Mouse (Mus musculus) G1E (cell line): Measurements from ENCODE around the gene Micu1. TPM values are rescaled to one million over a fixed set of nuclear protein-coding genes. Genes with fewer than 3 reads are reported as not detected.

ENCODE experiments used
- ATAC-seq: 2 replicates; pipeline ENCODE4 v1.8.0; 2016; ENCODE audit warnings: mild to moderate bottlenecking; ENCODE audit not compliant: insufficient number of reproducible peaks, poor library complexity, low FRiP score, severe bottlenecking; ENCODE audit errors: extremely low read depth
- DNase-seq: peaks from one replicate; pipeline ENCODE4 v3.0.0; 2012; ENCODE audit warnings: low spot score
- H3K27me3 ChIP-seq: 2 replicates; pipeline ENCODE4 v1.6.1; 2012; ENCODE audit warnings: mild to moderate bottlenecking, low read length, inconsistent platforms; ENCODE audit not compliant: insufficient read depth
- H3K36me3 ChIP-seq: replicated peaks from 2 replicates; pipeline ENCODE3; 2012; ENCODE audit warnings: mild to moderate bottlenecking, inconsistent platforms
- H3K4me1 ChIP-seq: 2 replicates; pipeline ENCODE4 v1.6.1; 2012; ENCODE audit warnings: low read depth, low read length, inconsistent platforms, mixed read lengths; ENCODE audit not compliant: insufficient read depth
- H3K4me3 ChIP-seq: 2 replicates; pipeline ENCODE4 v1.5.1; 2012; ENCODE audit warnings: low read depth, mild to moderate bottlenecking, inconsistent platforms, low read length, moderate library complexity, mixed read lengths
- H3K9me3 ChIP-seq: replicated peaks from 2 replicates; pipeline ENCODE4 v1.6.1; 2012; ENCODE audit warnings: inconsistent platforms
- CTCF ChIP-seq: IDR thresholded peaks from 2 replicates; pipeline ENCODE4 v1.5.1; 2012; ENCODE audit warnings: low read depth, low read length, inconsistent platforms, mixed read lengths
- GATA1 ChIP-seq: IDR thresholded peaks from 2 replicates; pipeline ENCODE4 v1.6.1; 2012; ENCODE audit warnings: borderline replicate concordance, low read length, inconsistent platforms, mixed read lengths
- GATA2 ChIP-seq: IDR thresholded peaks from 2 replicates; pipeline ENCODE4 v1.6.1; 2012; ENCODE audit warnings: low read depth, low read length, inconsistent platforms, borderline replicate concordance
- POLR2AphosphoS5 ChIP-seq: IDR thresholded peaks from 2 replicates; pipeline ENCODE4 v1.6.1; 2012; ENCODE audit warnings: low read depth, low read length, inconsistent platforms; ENCODE audit not compliant: insufficient replicate concordance
- TAL1 ChIP-seq: conservative IDR thresholded peaks from 2 replicates; pipeline ENCODE4 v1.6.1; 2012; ENCODE audit warnings: low read depth, low read length, inconsistent platforms, mixed read lengths
- polyA plus RNA-seq: library from polyadenylated mRNA; stranded (reverse); fragments of >175 nt; gene quantifications from 2 replicates; pipeline ENCODE4 v1.2.3, GENCODE M21; 2012
- total RNA-seq, 2 experiments: library from RNA; stranded (forward) in 1 of 2; stranded (reverse) in 1 of 2; fragments of 200-1000 nt in 1 of 2; fragments of >200 nt in 1 of 2; fragmentation: Nextera tagmentation in 1 of 2; gene quantifications; 2 replicates each; pipeline ENCODE4 v1.2.3; 2014 to 2017

Gene Micu1
- total and polyA plus RNA-seq, 3 experiments, result 7.9 to 37.4 (median 24.5) TPM

DNA sequence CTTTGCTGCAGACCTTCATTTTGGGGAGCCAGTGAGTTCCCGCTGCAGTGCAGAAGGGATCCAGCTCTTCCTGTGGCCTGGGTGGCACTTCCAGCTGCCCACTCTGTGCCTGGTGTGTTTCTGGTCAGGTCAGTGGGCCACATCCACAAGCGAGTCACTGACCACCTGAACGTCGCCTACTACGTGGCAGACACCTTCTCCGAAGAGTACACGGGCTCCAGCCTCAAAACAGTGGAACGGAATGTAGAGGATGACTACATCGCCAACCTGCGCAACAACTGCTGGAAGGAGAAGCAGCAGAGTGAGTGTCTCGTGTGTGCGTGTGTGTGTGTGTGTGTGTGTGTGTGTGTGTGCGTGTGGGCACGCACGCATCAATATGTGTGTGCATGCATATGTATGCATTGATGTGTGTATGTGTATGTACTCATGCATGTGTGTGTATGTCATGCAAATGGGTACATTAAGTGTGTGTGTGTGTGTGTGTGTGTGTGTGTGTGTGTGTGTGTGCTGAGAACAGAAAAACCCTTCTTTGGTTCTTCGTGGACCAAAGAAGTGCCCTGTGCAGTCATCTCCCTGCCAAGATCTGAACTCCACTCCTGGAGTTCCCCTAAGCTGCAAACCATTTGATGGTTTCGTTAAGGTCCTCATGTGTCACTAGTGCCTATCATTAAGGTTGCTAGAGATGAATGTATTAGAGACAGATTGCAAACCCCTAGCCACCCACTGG lies 193.3 kb downstream of the Micu1 start:
- ATAC-seq (no peak), DNase-seq (no peak)
- Histone ChIP-seq H3K27me3 (no peaks in the 10 kb centered on the region), H3K36me3 (peaks cover 79% of the 10 kb centered on the region), H3K4me3 (no peak overlapping the region), H3K4me1 (peaks cover 58% of the 10 kb centered on the region), H3K9me3 (no peaks in the 10 kb centered on the region)
- no peak for TF ChIP-seq GATA2
- TF ChIP-seq GATA1, result no peak
- no peak for TF ChIP-seq TAL1
- TF ChIP-seq POLR2AphosphoS5, result no peak
- no peak for TF ChIP-seq CTCF

DNA sequence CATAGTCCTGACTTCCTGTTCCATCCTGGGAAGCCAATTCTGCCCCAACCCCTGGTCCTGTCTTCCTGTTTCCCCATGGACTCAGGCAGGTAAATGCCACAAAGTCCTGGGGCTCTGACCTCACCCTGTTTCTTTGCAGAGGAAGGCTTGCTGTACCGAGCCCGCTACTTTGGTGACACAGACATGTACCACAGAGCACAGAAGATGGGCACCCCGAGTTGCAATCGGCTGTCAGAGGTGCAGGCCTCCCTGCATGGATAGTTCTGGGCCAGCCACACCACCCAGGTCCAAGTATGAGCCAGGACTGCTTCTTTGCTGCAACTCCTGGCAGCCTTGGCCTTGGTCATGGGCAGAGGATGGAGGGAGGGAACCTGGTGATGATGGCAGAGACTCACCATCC lies 193.9 kb downstream of the Micu1 start:
- Histone ChIP-seq H3K36me3 (peaks cover 73% of the 10 kb centered on the region), H3K27me3 (no peaks in the 10 kb centered on the region), H3K4me1 (peaks cover 64% of the 10 kb centered on the region), H3K9me3 (no peaks in the 10 kb centered on the region), H3K4me3 (no peak overlapping the region)
- TF ChIP-seq CTCF, result no peak
- no peak for TF ChIP-seq POLR2AphosphoS5
- TF ChIP-seq GATA2, result no peak
- TF ChIP-seq TAL1, result no peak
- TF ChIP-seq GATA1, result no peak
- ATAC-seq (no peak), DNase-seq (no peak)

DNA sequence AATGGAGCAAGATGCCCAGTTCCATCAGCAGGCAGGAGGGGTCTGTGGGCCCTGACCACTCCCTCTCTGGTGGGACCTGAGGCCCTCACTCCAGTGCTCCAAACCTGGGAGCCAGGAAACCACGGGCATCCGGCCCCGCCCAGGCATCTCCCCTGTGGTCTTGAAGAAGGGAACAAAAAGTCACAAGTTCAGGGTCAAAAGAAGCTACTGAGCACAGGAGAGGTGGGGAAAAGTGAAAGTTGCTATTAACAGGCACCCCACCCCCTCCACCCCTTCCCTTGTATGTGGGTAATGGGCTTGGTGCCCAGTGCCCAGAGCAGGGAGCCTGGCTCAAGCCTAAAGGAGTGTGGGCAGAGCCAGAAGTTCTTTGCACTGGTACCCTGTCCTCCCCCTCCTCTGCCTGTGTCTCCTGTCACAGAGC lies 194.6 kb downstream of the Micu1 start:
- no peak overlapping the region for H3K4me3 ChIP-seq

DNA sequence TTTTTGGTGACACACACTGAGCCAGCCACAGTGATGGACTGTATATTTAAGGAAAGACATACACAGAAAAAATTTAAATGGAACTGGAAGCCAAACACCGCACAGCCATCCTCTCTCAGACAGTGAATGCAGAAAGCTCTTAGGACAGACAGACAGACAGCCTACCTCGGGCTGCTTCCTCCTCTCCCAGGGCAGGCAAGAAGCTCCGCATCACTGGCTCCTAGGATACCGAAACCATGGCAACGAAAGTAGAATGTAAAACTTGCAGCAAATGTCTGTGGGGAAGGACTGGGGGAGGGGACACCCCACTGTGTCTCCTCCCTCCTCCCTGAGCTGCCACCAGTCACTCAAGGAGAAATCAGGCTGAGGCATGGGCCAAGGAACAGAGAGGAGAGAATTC lies 195.2 kb downstream of the Micu1 start:
- Histone ChIP-seq H3K9me3 (no peaks in the 10 kb centered on the region), H3K36me3 (peaks cover 60% of the 10 kb centered on the region), H3K27me3 (no peaks in the 10 kb centered on the region), H3K4me1 (peaks cover 76% of the 10 kb centered on the region), H3K4me3 (no peak overlapping the region)
- TF ChIP-seq GATA1, result no peak
- ATAC-seq, result no peak
- no peak for DNase-seq

More for the DNA sequence above, 194.6 kb downstream of the Micu1 start:
- TF ChIP-seq TAL1, result no peak
- TF ChIP-seq GATA1, result no peak
- no peak for TF ChIP-seq CTCF
- no peak for TF ChIP-seq POLR2AphosphoS5
- TF ChIP-seq GATA2, result no peak
- ATAC-seq (no peak), DNase-seq (no peak)
- no peaks in the 10 kb centered on the region for H3K9me3 ChIP-seq
- H3K36me3 ChIP-seq, result peaks cover 66% of the 10 kb centered on the region
- no peaks in the 10 kb centered on the region for H3K27me3 ChIP-seq
- peaks cover 71% of the 10 kb centered on the region for H3K4me1 ChIP-seq

DNA sequence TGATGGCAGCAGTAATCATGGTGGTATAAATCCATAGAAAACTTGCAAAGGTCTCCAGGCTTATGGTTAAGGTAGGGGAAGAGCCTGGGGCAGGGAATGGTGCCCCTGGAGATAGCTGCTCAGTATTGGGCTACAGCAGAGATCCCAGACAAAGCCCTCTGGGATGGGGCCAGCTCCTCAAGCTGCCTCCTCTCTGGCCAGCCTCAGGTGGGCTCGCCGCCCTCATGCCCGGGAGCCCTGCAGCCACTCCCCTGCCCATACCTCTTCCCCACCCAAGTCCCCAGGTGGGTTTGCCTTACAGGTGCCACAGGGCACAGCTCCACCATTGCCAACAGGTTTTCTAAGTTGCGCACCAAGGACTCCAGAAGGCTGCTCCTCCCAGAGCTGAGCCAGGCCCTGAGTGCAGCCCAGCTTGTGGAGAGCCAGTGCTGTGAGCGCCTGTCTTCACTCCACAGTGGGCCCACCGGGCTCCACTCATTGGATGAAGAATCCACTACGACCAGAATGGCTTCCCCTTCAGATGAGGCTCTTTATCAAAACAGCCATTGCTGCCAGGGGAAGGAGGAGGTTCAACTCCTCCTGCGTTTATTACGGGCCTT lies 196.0 kb downstream of the Micu1 start:
- TF ChIP-seq TAL1, result no peak
- TF ChIP-seq CTCF, result no peak
- TF ChIP-seq GATA2, result no peak
- TF ChIP-seq POLR2AphosphoS5, result no peak
- no peak for TF ChIP-seq GATA1
- ATAC-seq (no peak), DNase-seq (no peak)
- Histone ChIP-seq H3K4me3 (peak overlapping the region; percentile 50; the same call in 1 of the 2 replicates), H3K9me3 (no peaks in the 10 kb centered on the region), H3K4me1 (peaks cover 79% of the 10 kb centered on the region), H3K36me3 (peaks cover 52% of the 10 kb centered on the region), H3K27me3 (no peaks in the 10 kb centered on the region)

DNA sequence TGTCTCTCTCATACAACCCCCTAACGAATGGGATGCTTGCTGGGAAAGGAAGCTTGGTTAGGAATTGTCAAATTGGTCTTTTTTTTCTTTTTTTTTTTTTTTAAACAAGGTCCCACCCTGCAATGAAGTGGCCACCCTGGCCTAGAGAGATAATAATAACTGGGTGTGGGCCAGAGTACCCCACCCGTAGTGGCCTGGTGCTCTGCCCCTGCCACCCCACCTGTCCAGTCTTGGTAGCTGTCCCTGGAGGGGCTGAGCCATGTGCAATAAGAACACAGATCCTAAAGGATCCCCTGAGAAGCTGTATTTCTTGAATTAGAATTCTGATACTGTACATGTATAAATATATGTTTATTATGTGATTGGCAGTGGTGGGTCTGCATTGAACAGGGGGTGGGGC lies 196.7 kb downstream of the Micu1 start:
- TF ChIP-seq TAL1 (no peak), CTCF (no peak), GATA1 (no peak)
- DNase-seq, result no peak
- H3K4me3 ChIP-seq, result peak overlapping the region; percentile 64; the same call in 1 of the 2 replicates
- H3K27me3 ChIP-seq, result no peaks in the 10 kb centered on the region
- no peaks in the 10 kb centered on the region for H3K9me3 ChIP-seq
- no peak for ATAC-seq
- H3K36me3 ChIP-seq, result peaks cover 46% of the 10 kb centered on the region
- peaks cover 79% of the 10 kb centered on the region for H3K4me1 ChIP-seq
